Mouse (Mus musculus) forebrain, embryonic 15.5 days (tissue): Measurements from ENCODE around the gene Cfap20. TPM values are rescaled to one million over a fixed set of nuclear protein-coding genes. Genes with fewer than 3 reads are reported as not detected.
"Not testable (repeated sequence)": the region's sequence is repeated elsewhere in the genome, so short reads cannot be mapped to it uniquely, and the experiment has no call there.

ENCODE experiments used
- ATAC-seq: fragments of 200-750 bp; cut with Nextera tagmentation; replicated peaks from 2 replicates; pipeline ENCODE4 v1.8.0; 2017; ENCODE audit warnings: mild to moderate bottlenecking, moderate TSS enrichment, moderate library complexity
- H3K27ac ChIP-seq: fragments of 300-500 bp; sonication (generic); replicated peaks from 2 replicates; pipeline ENCODE4 v1.5.1; 2015; ENCODE audit warnings: mild to moderate bottlenecking, inconsistent platforms
- H3K27me3 ChIP-seq: fragments of 300-500 bp; sonication (generic); 2 replicates; pipeline ENCODE4 v1.6.1; 2015; ENCODE audit warnings: inconsistent platforms
- H3K36me3 ChIP-seq: fragments of 300-500 bp; sonication (generic); 2 replicates; pipeline ENCODE4 v1.6.1; 2015; ENCODE audit warnings: mild to moderate bottlenecking, inconsistent platforms
- H3K4me1 ChIP-seq: fragments of 300-500 bp; sonication (generic); 2 replicates; pipeline ENCODE4 v1.6.1; 2015; ENCODE audit warnings: inconsistent platforms
- H3K4me2 ChIP-seq: fragments of 300-500 bp; sonication (generic); replicated peaks from 2 replicates; pipeline ENCODE4 v1.6.1; 2015; ENCODE audit warnings: mild to moderate bottlenecking, inconsistent platforms
- H3K4me3 ChIP-seq: fragments of 300-500 bp; sonication (generic); 2 replicates; pipeline ENCODE4 v1.5.1; 2015; ENCODE audit warnings: mild to moderate bottlenecking, inconsistent platforms
- H3K9ac ChIP-seq: fragments of 300-500 bp; sonication (generic); replicated peaks from 2 replicates; pipeline ENCODE4 v1.6.1; 2015; ENCODE audit warnings: mild to moderate bottlenecking, inconsistent platforms
- H3K9me3 ChIP-seq: fragments of 300-500 bp; sonication (generic); 2 replicates; pipeline ENCODE4 v1.6.1; 2016; ENCODE audit warnings: inconsistent platforms
- WGBS: fragments of 180-500 bp; shearing (Covaris S2); methylation state at CpG from one replicate; pipeline ENCODE4 v1.1.7; 2015; ENCODE audit warnings: mixed read lengths; 5-methylcytosine and 5-hydroxymethylcytosine counted together
- polyA plus RNA-seq: library from polyadenylated mRNA; unstranded; fragments of >200 nt; fragmentation: Nextera tagmentation; extraction: Ambion mirVana; gene quantifications from 2 replicates; pipeline ENCODE4 v1.2.1, GENCODE M21; 2015

The Cfap20 gene
- polyA plus RNA-seq, 1 experiment from 2014 or later: 141 TPM

DNA sequence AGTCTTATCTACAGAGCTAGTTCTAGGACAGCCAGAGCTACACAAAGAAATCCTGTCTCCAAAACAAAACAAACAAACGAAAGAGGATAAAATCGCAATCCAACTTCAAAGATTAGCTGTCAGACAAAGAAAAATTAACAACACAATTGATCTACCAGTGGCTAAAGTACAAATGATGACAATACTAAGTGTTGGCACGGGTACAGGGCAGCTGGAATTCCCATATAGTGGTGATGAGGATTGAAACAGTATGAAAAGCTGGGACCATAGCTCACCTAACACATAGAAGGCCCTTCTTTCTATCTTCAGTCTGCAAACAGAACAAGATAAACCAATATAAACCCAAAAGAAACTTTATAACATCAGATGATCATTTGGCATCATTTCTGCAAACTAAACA, 53.1 kb downstream of the Cfap20 start:
- Histone ChIP-seq H3K9me3 (no peaks in the 10 kb centered on the region), H3K27ac (no peak overlapping the region), H3K27me3 (no peaks in the 10 kb centered on the region), H3K4me3 (no peak overlapping the region), H3K4me2 (no peak overlapping the region), H3K4me1 (no peaks in the 10 kb centered on the region), H3K36me3 (no peaks in the 10 kb centered on the region), H3K9ac (no peak overlapping the region)
- 78% methylated on average over 3 of the region's 3 CpGs for WGBS
- no peak for ATAC-seq

DNA sequence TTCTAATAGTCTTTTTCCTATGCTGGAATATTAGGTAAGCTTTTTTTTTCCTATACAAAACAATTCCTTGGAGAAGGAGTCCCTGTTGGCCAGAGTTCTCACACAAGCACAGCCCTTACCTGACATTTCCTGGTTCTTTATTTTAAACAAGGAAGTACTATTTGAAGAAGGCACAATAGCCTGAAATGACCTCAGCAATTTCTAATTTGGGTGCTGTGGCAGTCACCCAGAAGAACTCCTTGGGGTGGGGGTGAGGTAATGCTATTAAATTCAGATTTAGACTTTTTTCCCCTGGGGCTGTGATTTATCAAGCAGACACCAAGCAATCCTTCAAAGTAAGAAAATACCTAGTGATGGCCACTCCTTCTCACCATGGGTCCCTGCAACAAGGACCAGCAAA, 53.7 kb downstream of the Cfap20 start:
- Histone ChIP-seq H3K4me2 (no peak overlapping the region), H3K27me3 (no peaks in the 10 kb centered on the region), H3K36me3 (no peaks in the 10 kb centered on the region), H3K4me3 (no peak overlapping the region), H3K9me3 (no peaks in the 10 kb centered on the region), H3K9ac (no peak overlapping the region), H3K4me1 (no peaks in the 10 kb centered on the region), H3K27ac (no peak overlapping the region)
- ATAC-seq: no peak

GRCm38 (mm10) chr8:95378928-95379327, 55.7 kb downstream of the Cfap20 start:
- not testable (repeated sequence) for H3K27me3 ChIP-seq, H3K9ac ChIP-seq, H3K4me3 ChIP-seq, H3K4me1 ChIP-seq, H3K27ac ChIP-seq, H3K9me3 ChIP-seq, ATAC-seq, H3K36me3 ChIP-seq, H3K4me2 ChIP-seq
- 97% methylated on average over 11 of the region's 11 CpGs for WGBS

GRCm38 (mm10) chr8:95377863-95378291, 56.8 kb downstream of the Cfap20 start:
- Histone ChIP-seq H3K4me2 (no peak overlapping the region), H3K27ac (no peak overlapping the region), H3K4me1 (no peaks in the 10 kb centered on the region), H3K4me3 (no peak overlapping the region), H3K9ac (no peak overlapping the region), H3K9me3 (no peaks in the 10 kb centered on the region), H3K27me3 (no peaks in the 10 kb centered on the region), H3K36me3 (no peaks in the 10 kb centered on the region)
- ATAC-seq: 0 out of 2 replicates have a peak, but pooled peaks have one; percentile 29
- WGBS: 60% methylated on average over 7 of the region's 7 CpGs

DNA sequence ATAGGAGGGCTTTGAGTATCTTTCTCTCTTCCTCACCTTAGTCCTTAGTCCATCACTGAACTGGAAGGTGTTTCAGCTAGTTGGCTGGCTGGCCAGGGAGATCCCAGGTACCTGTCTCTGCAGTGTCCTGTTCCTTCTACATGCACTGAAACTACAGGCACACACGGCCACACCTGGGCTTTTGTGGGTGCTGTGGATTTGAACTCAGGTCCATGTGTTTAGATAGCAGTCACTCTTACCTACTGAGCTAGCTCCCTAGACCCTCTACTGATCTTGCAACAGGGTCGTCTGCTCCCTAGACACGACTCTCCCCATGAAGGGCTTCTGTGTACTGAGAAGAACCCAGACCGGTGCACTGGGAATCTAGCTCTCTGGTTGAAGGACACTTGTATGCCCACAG, 57.6 kb downstream of the Cfap20 start:
- Histone ChIP-seq H3K9me3 (no peaks in the 10 kb centered on the region), H3K9ac (no peak overlapping the region), H3K27ac (no peak overlapping the region), H3K4me3 (no peak overlapping the region), H3K27me3 (no peaks in the 10 kb centered on the region), H3K4me2 (no peak overlapping the region), H3K36me3 (no peaks in the 10 kb centered on the region), H3K4me1 (no peaks in the 10 kb centered on the region)
- 90% methylated on average over 4 of the region's 4 CpGs for WGBS
- ATAC-seq: no peak

DNA sequence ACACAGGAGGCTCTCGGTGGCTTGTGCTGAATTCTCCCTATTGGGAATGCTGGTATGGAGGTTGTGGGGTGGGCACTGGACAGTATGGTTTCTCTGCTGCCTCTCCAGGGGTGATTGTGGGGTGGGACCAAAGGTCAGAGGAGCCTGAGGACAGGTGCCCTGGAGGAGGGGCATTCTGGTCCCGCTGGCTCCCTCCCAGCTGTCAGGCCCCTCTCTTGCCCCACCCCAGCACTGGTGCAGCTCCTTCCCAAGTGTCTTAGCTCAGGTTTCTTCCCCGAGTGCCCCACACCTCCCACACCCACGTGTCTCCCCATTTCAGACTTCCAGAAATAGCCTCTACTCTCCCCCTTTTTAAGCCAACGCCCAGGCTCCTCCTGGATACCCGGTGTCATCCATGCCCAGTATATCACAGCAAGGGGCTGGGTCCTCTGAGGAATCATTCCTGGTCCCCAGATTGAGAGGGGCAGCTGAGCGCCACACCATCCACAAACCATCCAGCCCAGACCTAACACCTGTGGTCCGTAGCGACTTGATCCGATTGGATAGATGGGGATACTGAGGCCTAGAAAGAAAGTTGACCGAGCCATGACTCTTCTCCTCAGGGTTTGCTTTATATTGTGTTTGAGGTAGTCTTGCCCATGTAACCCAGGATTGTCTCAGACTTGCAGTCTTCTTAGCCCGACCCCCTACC, 58.2 kb downstream of the Cfap20 start:
- ATAC-seq: no peak
- WGBS: 86% methylated on average over 12 of the region's 12 CpGs
- H3K9me3 ChIP-seq: no peaks in the 10 kb centered on the region
- H3K4me2 ChIP-seq: no peak overlapping the region
- peaks cover 5% of the 10 kb centered on the region; the same call in 1 of the 2 replicates for H3K36me3 ChIP-seq
- no peak overlapping the region for H3K9ac ChIP-seq
- H3K4me1 ChIP-seq: no peaks in the 10 kb centered on the region
- no peak overlapping the region for H3K27ac ChIP-seq
- H3K4me3 ChIP-seq: no peak overlapping the region
- no peaks in the 10 kb centered on the region for H3K27me3 ChIP-seq

- peaks cover 10% of the 10 kb centered on the region; the same call in 1 of the 2 replicates for H3K36me3 ChIP-seq
- 83% methylated on average over 7 of the region's 7 CpGs for WGBS
- ATAC-seq: no peak
- no peak overlapping the region for H3K4me2 ChIP-seq
- no peaks in the 10 kb centered on the region for H3K4me1 ChIP-seq
- H3K9me3 ChIP-seq: no peaks in the 10 kb centered on the region
- no peak overlapping the region for H3K4me3 ChIP-seq
- H3K9ac ChIP-seq: no peak overlapping the region
- no peaks in the 10 kb centered on the region for H3K27me3 ChIP-seq
- H3K27ac ChIP-seq: no peak overlapping the region
These were observed 59.2 kb downstream of the Cfap20 start for GRCm38 (mm10) chr8:95375374-95375930.

DNA sequence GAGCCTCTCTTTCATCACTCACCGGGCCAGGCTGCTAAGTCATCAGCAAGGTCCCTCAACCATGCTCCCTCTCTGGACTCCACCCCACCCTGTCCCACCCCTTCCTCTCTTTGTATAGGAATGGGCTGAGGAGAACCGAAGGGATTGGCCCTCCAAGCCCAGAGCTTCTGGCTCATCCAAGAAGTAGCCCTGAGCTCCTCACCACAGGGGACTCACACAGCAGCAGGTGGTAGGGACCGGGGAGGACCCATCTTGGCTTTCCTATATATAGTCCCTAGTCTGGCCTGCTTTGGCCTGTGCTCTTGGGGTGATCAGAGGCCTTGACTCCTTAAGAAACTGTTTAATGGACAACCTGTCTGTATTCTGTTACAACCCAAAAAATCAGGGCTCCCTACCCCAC, 60.2 kb downstream of the Cfap20 start:
- H3K4me1 ChIP-seq: no peaks in the 10 kb centered on the region
- no peak overlapping the region for H3K4me2 ChIP-seq
- no peak overlapping the region for H3K9ac ChIP-seq
- H3K36me3 ChIP-seq: peaks cover 10% of the 10 kb centered on the region; the same call in 1 of the 2 replicates
- ATAC-seq: no peak
- no peak overlapping the region for H3K27ac ChIP-seq
- WGBS: 81% methylated on average over 3 of the region's 3 CpGs
- H3K27me3 ChIP-seq: no peaks in the 10 kb centered on the region
- H3K9me3 ChIP-seq: no peaks in the 10 kb centered on the region
- H3K4me3 ChIP-seq: no peak overlapping the region

GRCm38 (mm10) chr8:95373389-95374002, 61.2 kb downstream of the Cfap20 start:
- no peaks in the 10 kb centered on the region for H3K9me3 ChIP-seq
- H3K9ac ChIP-seq: no peak overlapping the region
- H3K27me3 ChIP-seq: no peaks in the 10 kb centered on the region
- peaks cover 12% of the 10 kb centered on the region; the same call in 1 of the 2 replicates for H3K36me3 ChIP-seq
- no peak overlapping the region for H3K4me3 ChIP-seq
- 84% methylated on average over 12 of the region's 12 CpGs for WGBS
- no peak for ATAC-seq
- no peak overlapping the region for H3K4me2 ChIP-seq
- no peak overlapping the region for H3K27ac ChIP-seq
- no peaks in the 10 kb centered on the region for H3K4me1 ChIP-seq

Other genes with a start within 250 kb of the Cfap20 start
- gene Kifc3, start 232.1 kb downstream of the Cfap20 start, polyA plus RNA-seq: 16.0 and 20.7 TPM in 2 replicates
- gene Cngb1, start 128.3 kb downstream of the Cfap20 start, polyA plus RNA-seq: 0.18 and 0.31 TPM in 2 replicates
- gene Tepp, start 124.3 kb downstream of the Cfap20 start, polyA plus RNA-seq: 1.3 and 1.4 TPM in 2 replicates
- 18.6 and 19.8 TPM in 2 replicates for gene Zfp319, start 102.9 kb downstream of the Cfap20 start, polyA plus RNA-seq
- gene Usb1, start 102.6 kb downstream of the Cfap20 start, polyA plus RNA-seq: 44.4 and 45.9 TPM in 2 replicates
- gene Mmp15, start 82.6 kb downstream of the Cfap20 start, polyA plus RNA-seq: 13.8 and 15.0 TPM in 2 replicates
- 9.8 and 10.6 TPM in 2 replicates for gene Csnk2a2, start 55.2 kb upstream of the Cfap20 start, polyA plus RNA-seq
- gene Ccdc113, start 99.2 kb upstream of the Cfap20 start, polyA plus RNA-seq: 0.95 and 2.0 TPM in 2 replicates
- not detected in 2 replicates for gene Prss54, start 141.5 kb upstream of the Cfap20 start, polyA plus RNA-seq
- 10.6 and 14.0 TPM in 2 replicates for gene Gins3, start 198.6 kb upstream of the Cfap20 start, polyA plus RNA-seq
- gene Ndrg4, start 242.1 kb upstream of the Cfap20 start, polyA plus RNA-seq: 200 and 204 TPM in 2 replicates